Mouse (Mus musculus) liver, embryonic 13.5 days (tissue): Measurements from ENCODE around the gene Lpar2. TPM values are rescaled to one million over a fixed set of nuclear protein-coding genes. Genes with fewer than 3 reads are reported as not detected.

Experiments
- ATAC-seq: fragments of 200-750 bp; cut with Nextera tagmentation; 2 replicates; pipeline ENCODE4 v1.8.0; 2017; ENCODE audit warnings: low read depth, mild to moderate bottlenecking, moderate number of reproducible peaks, moderate library complexity
- DNase-seq: peaks from one replicate; pipeline ENCODE4 v3.0.0; 2022
- H3K27ac ChIP-seq: fragments of 300-500 bp; sonication (generic); 2 replicates; pipeline ENCODE4 v1.5.1; 2015; ENCODE audit warnings: moderate library complexity, mild to moderate bottlenecking, inconsistent platforms
- H3K27me3 ChIP-seq: fragments of 300-500 bp; sonication (generic); 2 replicates; pipeline ENCODE4 v1.6.1; 2015; ENCODE audit warnings: mild to moderate bottlenecking, inconsistent platforms
- H3K36me3 ChIP-seq: fragments of 300-500 bp; sonication (generic); 2 replicates; pipeline ENCODE4 v1.6.1; 2015; ENCODE audit warnings: mild to moderate bottlenecking, inconsistent platforms
- H3K4me1 ChIP-seq: fragments of 300-500 bp; sonication (generic); replicated peaks from 2 replicates; pipeline ENCODE4 v1.6.1; 2015; ENCODE audit warnings: inconsistent platforms
- H3K4me2 ChIP-seq: fragments of 300-500 bp; sonication (generic); 2 replicates; pipeline ENCODE4 v1.6.1; 2015; ENCODE audit warnings: inconsistent platforms, mild to moderate bottlenecking, moderate library complexity
- H3K4me3 ChIP-seq: fragments of 300-500 bp; sonication (generic); replicated peaks from 2 replicates; pipeline ENCODE4 v1.5.1; 2015; ENCODE audit warnings: mild to moderate bottlenecking, inconsistent platforms
- H3K9ac ChIP-seq: fragments of 300-500 bp; sonication (generic); 2 replicates; pipeline ENCODE4 v1.6.1; 2015; ENCODE audit warnings: mild to moderate bottlenecking, inconsistent platforms
- H3K9me3 ChIP-seq: fragments of 300-500 bp; sonication (generic); replicated peaks from 2 replicates; pipeline ENCODE4 v1.6.1; 2016; ENCODE audit warnings: inconsistent platforms
- WGBS: fragments of 180-500 bp; shearing (Covaris S2); methylation state at CpG from one replicate; pipeline ENCODE4 v1.1.7; 2015; ENCODE audit not compliant: insufficient replicate concordance; 5-methylcytosine and 5-hydroxymethylcytosine counted together
- polyA plus RNA-seq: library from polyadenylated mRNA; unstranded; fragments of >200 nt; fragmentation: Nextera tagmentation; extraction: Ambion mirVana; gene quantifications from 2 replicates; pipeline ENCODE4 v1.2.1, GENCODE M21; 2015

Lpar2 gene
- polyA plus RNA-seq, 1 experiment from 2014 or later, result 0.07 TPM

GRCm38 (mm10) chr8:69847167-69848065, 25.2 kb downstream of the Lpar2 start:
- 49% methylated on average over 3 of the region's 3 CpGs for WGBS
- no peak for ATAC-seq

DNA sequence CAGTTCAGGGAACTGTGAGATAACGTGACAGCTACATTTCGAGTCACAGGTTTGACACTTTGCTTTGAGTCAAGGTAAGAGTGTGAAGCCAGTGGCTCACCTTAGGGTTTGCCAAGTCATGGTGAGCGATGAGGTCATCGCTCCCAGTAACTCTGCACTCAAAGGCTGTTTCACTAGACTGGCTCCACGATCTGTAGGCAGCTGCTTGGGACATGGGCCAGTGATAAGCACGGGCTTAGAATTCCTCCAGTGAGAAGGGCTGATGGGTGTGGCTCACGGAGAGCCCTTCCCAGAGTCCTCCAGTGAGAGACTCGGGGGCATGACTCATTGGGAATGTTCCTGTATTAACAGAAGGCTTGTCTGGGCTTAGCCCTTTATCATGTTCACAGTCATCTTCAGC, 26.7 kb downstream of the Lpar2 start:
- WGBS, result 58% methylated on average over 8 of the region's 8 CpGs
- Histone ChIP-seq H3K9me3 (no peaks in the 10 kb centered on the region), H3K27me3 (no peaks in the 10 kb centered on the region), H3K4me3 (no peak overlapping the region), H3K27ac (peak overlapping the region; percentile 40; the same call in 1 of the 2 replicates), H3K4me2 (no peak overlapping the region), H3K9ac (no peak overlapping the region), H3K4me1 (peaks cover 23% of the 10 kb centered on the region), H3K36me3 (no peaks in the 10 kb centered on the region)
- peak; percentile 39 for DNase-seq
- peak; percentile 66 for ATAC-seq

More at GRCm38 (mm10) chr8:69847167-69848065, 25.2 kb downstream of the Lpar2 start:
- Histone ChIP-seq H3K27me3 (no peaks in the 10 kb centered on the region), H3K4me3 (no peak overlapping the region), H3K4me1 (peaks cover 23% of the 10 kb centered on the region), H3K36me3 (no peaks in the 10 kb centered on the region), H3K9me3 (no peaks in the 10 kb centered on the region), H3K9ac (no peak overlapping the region), H3K27ac (no peak overlapping the region), H3K4me2 (no peak overlapping the region)
- no peak for DNase-seq

DNA sequence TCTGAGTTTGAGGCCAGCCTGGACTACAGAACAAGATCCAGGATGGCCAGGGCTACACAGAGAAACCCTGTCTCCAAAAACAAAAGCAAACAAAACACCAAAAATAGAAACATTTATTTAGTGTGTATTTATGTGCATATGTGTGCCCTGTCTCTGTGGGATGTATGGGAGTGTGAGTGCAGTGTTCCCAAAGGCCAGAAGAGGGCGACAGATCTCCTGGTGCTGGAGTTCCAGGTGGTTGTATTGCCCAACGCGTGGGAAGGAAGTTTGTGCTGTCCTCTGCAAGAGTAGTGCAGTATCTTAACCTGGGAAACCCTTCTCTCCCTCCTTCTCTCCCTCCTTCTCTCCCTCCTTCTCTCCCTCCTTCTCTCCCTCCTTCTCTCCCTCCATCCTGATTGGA, 27.7 kb downstream of the Lpar2 start:
- Histone ChIP-seq H3K27me3 (no peaks in the 10 kb centered on the region), H3K4me2 (no peak overlapping the region), H3K9me3 (no peaks in the 10 kb centered on the region), H3K27ac (no peak overlapping the region), H3K4me3 (no peak overlapping the region), H3K36me3 (no peaks in the 10 kb centered on the region), H3K4me1 (peaks cover 23% of the 10 kb centered on the region), H3K9ac (no peak overlapping the region)
- ATAC-seq, result no peak
- DNase-seq, result no peak
- 34% methylated on average over 3 of the region's 3 CpGs for WGBS

- Histone ChIP-seq H3K27ac (peak overlapping the region; percentile 79), H3K36me3 (no peaks in the 10 kb centered on the region), H3K4me2 (peak overlapping the region; percentile 41), H3K27me3 (no peaks in the 10 kb centered on the region), H3K4me3 (no peak overlapping the region), H3K4me1 (peaks cover 23% of the 10 kb centered on the region), H3K9ac (peak overlapping the region; percentile 33; the same call in 1 of the 2 replicates), H3K9me3 (no peaks in the 10 kb centered on the region)
- ATAC-seq, result peak; percentile 91
- DNase-seq, result peak; percentile 49
- WGBS, result 67% methylated on average over 7 of the region's 7 CpGs
These were observed 28.8 kb downstream of the Lpar2 start for GRCm38 (mm10) chr8:69850926-69851506.

GRCm38 (mm10) chr8:69853869-69854268, 31.6 kb downstream of the Lpar2 start:
- Histone ChIP-seq H3K4me2 (no peak overlapping the region), H3K4me1 (peaks cover 20% of the 10 kb centered on the region), H3K27ac (no peak overlapping the region), H3K9me3 (no peaks in the 10 kb centered on the region), H3K27me3 (no peaks in the 10 kb centered on the region), H3K4me3 (no peak overlapping the region), H3K36me3 (no peaks in the 10 kb centered on the region), H3K9ac (no peak overlapping the region)
- DNase-seq (no peak), ATAC-seq (no peak)
- 82% methylated on average over 10 of the region's 10 CpGs for WGBS

DNA sequence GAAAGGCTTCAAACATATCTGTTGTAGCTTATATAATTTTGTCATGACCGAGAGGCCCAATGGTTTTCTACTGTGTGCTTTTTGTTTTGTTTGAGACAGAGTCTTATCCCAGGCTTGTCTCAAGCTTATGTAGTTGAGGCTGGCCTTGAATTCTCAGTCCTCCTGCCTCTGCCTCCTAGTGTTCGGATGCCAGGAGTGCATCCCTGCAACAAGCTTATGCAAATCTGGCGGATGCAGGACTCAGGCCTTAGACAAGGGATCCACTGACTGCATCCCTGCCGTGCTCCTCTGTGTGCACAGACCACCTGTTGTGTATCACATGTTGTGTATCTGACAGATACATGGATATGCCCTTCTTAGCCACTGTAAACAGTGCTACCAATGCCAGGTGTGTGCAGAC, 38.6 kb downstream of the Lpar2 start:
- no peak for ATAC-seq
- Histone ChIP-seq H3K27ac (no peak overlapping the region), H3K36me3 (no peaks in the 10 kb centered on the region), H3K9ac (no peak overlapping the region), H3K9me3 (no peaks in the 10 kb centered on the region), H3K27me3 (no peaks in the 10 kb centered on the region), H3K4me1 (peaks cover 15% of the 10 kb centered on the region), H3K4me2 (no peak overlapping the region), H3K4me3 (no peak overlapping the region)
- 69% methylated on average over 4 of the region's 4 CpGs for WGBS
- DNase-seq, result no peak

- H3K9me3 ChIP-seq, result no peaks in the 10 kb centered on the region
- no peak overlapping the region for H3K4me2 ChIP-seq
- no peaks in the 10 kb centered on the region for H3K36me3 ChIP-seq
- no peak overlapping the region for H3K4me3 ChIP-seq
- whole genome bisulfite sequencing, result 31% methylated on average over 2 of the region's 2 CpGs
- DNase-seq, result no peak
- no peak overlapping the region for H3K9ac ChIP-seq
- H3K27ac ChIP-seq, result no peak overlapping the region
- peaks cover 15% of the 10 kb centered on the region for H3K4me1 ChIP-seq
- ATAC-seq, result no peak
- no peaks in the 10 kb centered on the region for H3K27me3 ChIP-seq
These were observed 39.0 kb downstream of the Lpar2 start for GRCm38 (mm10) chr8:69861251-69861650.

- peak; percentile 52; the same call in 1 of the 2 replicates for ATAC-seq
- WGBS, result 59% methylated on average over 5 of the region's 5 CpGs
- Histone ChIP-seq H3K4me3 (no peak overlapping the region), H3K4me2 (no peak overlapping the region), H3K27ac (no peak overlapping the region), H3K9ac (no peak overlapping the region), H3K36me3 (no peaks in the 10 kb centered on the region), H3K9me3 (no peaks in the 10 kb centered on the region), H3K4me1 (peaks cover 15% of the 10 kb centered on the region), H3K27me3 (no peaks in the 10 kb centered on the region)
- DNase-seq, result no peak
These were observed 41.3 kb downstream of the Lpar2 start for GRCm38 (mm10) chr8:69863387-69864020.

- H3K4me2 ChIP-seq, result no peak overlapping the region
- peaks cover 15% of the 10 kb centered on the region for H3K4me1 ChIP-seq
- DNase-seq (no peak), ATAC-seq (peak; percentile 55; the same call in 1 of the 2 replicates)
- no peaks in the 10 kb centered on the region for H3K27me3 ChIP-seq
- 40% methylated on average over 5 of the region's 5 CpGs for WGBS
- H3K9me3 ChIP-seq, result no peaks in the 10 kb centered on the region
- no peak overlapping the region for H3K9ac ChIP-seq
- no peak overlapping the region for H3K27ac ChIP-seq
- no peaks in the 10 kb centered on the region for H3K36me3 ChIP-seq
- no peak overlapping the region for H3K4me3 ChIP-seq
These were observed 42.0 kb downstream of the Lpar2 start for GRCm38 (mm10) chr8:69864180-69864579.

GRCm38 (mm10) chr8:69867696-69868326, 45.6 kb downstream of the Lpar2 start:
- no peak overlapping the region for H3K4me3 ChIP-seq
- H3K27ac ChIP-seq, result no peak overlapping the region
- H3K36me3 ChIP-seq, result no peaks in the 10 kb centered on the region
- no peaks in the 10 kb centered on the region for H3K9me3 ChIP-seq
- H3K4me2 ChIP-seq, result no peak overlapping the region
- H3K27me3 ChIP-seq, result peaks cover 4% of the 10 kb centered on the region; the same call in 1 of the 2 replicates
- ATAC-seq, result no peak
- WGBS, result 68% methylated on average over 5 of the region's 5 CpGs
- peaks cover 15% of the 10 kb centered on the region for H3K4me1 ChIP-seq
- DNase-seq, result no peak
- H3K9ac ChIP-seq, result no peak overlapping the region
